Mouse (Mus musculus) cortical plate, adult 2 months (tissue): ENCODE measurements around the gene Angptl7. TPM values are rescaled to one million over a fixed set of nuclear protein-coding genes. Genes with fewer than 3 reads are reported as not detected.

ENCODE experiments used
- H3K27ac ChIP-seq: fragments of 200-500 bp; 2 replicates; pipeline ENCODE4 v1.5.1; 2012; ENCODE audit warnings: low read length, control low read depth, inconsistent platforms; ENCODE audit not compliant: insufficient read depth
- H3K4me1 ChIP-seq: fragments of 200-500 bp; 2 replicates; pipeline ENCODE4 v1.6.1; 2011; ENCODE audit warnings: low read length; ENCODE audit not compliant: control insufficient read depth, insufficient read depth
- H3K4me3 ChIP-seq: fragments of 200-500 bp; 2 replicates; pipeline ENCODE4 v1.5.1; 2011; ENCODE audit warnings: mild to moderate bottlenecking, low read length, control low read depth; ENCODE audit not compliant: insufficient read depth
- CTCF ChIP-seq: fragments of 200-500 bp; IDR thresholded peaks from 2 replicates; pipeline ENCODE4 v1.5.1; 2011; ENCODE audit warnings: mild to moderate bottlenecking, control low read depth, low read length; ENCODE audit not compliant: insufficient read depth; ENCODE audit errors: extremely low read depth
- POLR2A ChIP-seq: fragments of 200-500 bp; IDR thresholded peaks from 2 replicates; pipeline ENCODE4 v1.6.1; 2011; ENCODE audit warnings: mild to moderate bottlenecking, low read length, control low read depth; ENCODE audit not compliant: insufficient read depth; ENCODE audit errors: extremely low read depth
- polyA plus RNA-seq: library from polyadenylated mRNA; depleted of rRNA; stranded (reverse); fragments of >200 nt; gene quantifications from 2 replicates; pipeline ENCODE4 v1.2.3, GENCODE M21; 2012; rRNA removed

The Angptl7 gene
- polyA plus RNA-seq, 1 experiment = 0.23 TPM

DNA sequence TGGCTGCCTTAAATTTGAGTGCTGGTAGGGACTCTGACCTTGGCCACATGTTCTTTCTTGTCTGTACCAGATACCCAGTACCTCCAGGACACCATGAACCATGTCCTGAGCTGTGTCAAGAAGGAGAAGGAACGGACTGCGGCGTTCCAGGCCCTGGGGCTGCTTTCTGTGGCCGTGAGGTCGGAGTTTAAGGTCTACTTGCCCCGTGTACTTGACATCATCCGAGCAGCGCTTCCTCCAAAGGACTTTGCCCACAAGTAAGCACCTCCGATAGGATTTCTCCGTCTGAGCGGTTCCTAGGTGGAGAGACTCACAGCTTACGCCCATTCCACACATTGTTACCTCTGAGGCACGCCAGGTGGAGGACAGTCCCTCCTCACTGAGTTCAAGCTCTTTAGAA is 37.5 kb downstream of the Angptl7 start:
- TF ChIP-seq CTCF (no peak), POLR2A (no peak)
- H3K27ac ChIP-seq = no peak overlapping the region
- H3K4me1 ChIP-seq = peaks cover 1% of the 10 kb centered on the region; the same call in 1 of the 2 replicates
- H3K4me3 ChIP-seq = no peak overlapping the region

- TF ChIP-seq POLR2A (no peak), CTCF (no peak)
Measured at GRCm38 (mm10) chr4:148461772-148462171, 38.5 kb downstream of the Angptl7 start.

GRCm38 (mm10) chr4:148460656-148461284 is 39.5 kb downstream of the Angptl7 start:
- Histone ChIP-seq H3K4me3 (no peak overlapping the region), H3K27ac (no peak overlapping the region), H3K4me1 (no peaks in the 10 kb centered on the region)
- TF ChIP-seq POLR2A (no peak), CTCF (no peak)

More at GRCm38 (mm10) chr4:148461772-148462171, 38.5 kb downstream of the Angptl7 start:
- Histone ChIP-seq H3K4me3 (no peak overlapping the region), H3K4me1 (peaks cover 1% of the 10 kb centered on the region; the same call in 1 of the 2 replicates), H3K27ac (no peak overlapping the region)

DNA sequence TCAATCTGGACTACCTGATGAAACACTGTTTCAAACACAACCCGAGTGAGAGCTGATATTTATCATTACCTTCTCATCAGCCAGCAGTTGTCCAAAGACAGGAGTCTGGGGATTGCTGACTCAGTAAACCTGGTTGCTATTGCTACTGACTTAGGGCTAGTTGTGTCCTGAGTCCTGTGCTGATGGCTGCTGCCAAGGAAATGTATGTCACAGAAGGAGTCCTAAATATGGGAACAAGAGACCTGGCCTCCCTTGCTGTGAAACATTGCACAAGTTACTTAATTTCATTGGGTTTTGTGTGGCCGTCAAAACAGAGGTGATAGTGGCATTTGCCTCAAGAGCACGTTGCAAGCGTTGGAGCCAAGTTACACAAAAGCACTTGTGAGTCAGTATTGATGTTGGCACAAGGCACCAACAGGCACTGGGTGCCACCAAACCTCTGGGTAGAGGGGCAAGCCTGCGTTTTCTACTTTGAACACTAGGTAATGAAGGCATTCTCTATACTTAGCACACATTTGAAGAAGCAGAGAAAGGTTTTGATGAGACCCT is 44.7 kb downstream of the Angptl7 start:
- Histone ChIP-seq H3K27ac (no peak overlapping the region), H3K4me3 (no peak overlapping the region), H3K4me1 (no peaks in the 10 kb centered on the region)
- TF ChIP-seq POLR2A (no peak), CTCF (no peak)

DNA sequence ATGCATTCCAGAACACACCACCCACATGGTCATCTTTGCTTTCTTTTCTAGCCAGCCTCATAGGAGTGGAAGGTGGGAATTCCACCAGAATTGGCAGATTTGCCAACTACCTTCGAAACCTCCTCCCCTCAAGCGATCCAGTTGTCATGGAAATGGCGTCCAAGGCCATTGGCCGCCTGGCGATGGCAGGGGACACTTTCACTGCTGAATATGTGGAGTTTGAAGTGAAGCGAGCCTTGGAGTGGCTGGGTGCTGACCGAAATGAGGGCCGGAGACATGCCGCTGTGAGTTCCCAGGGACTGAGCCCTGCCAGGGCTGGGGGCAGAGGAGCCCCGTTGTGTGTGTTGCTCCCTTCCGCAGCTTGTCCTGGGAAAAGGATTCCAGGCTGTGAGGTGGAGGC is 46.6 kb downstream of the Angptl7 start:
- Histone ChIP-seq H3K27ac (no peak overlapping the region), H3K4me3 (no peak overlapping the region), H3K4me1 (peaks cover 2% of the 10 kb centered on the region; the same call in 1 of the 2 replicates)
- TF ChIP-seq POLR2A = no peak

DNA sequence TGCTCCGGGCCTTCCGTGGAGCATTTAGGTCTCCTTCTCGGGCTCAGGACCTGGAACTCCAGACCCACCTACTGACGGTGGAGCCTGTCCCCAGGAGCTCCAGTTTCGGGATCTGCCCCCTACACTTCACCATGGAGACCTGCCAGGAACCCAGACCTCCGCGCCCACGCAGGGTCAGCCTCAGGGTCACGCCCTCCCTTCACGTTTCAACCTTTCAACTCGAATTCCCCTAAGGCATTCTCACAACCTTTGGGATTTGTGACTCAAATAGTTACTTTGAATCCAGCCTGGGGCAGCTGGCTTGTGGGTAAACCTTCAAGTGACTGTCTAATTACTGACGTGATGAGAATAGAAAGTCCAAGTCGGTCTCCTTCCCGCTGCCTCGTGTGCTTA is 51.4 kb downstream of the Angptl7 start:
- Histone ChIP-seq H3K4me1 (peaks cover 7% of the 10 kb centered on the region; the same call in 1 of the 2 replicates), H3K27ac (no peak overlapping the region), H3K4me3 (peak overlapping the region; percentile 77)
- TF ChIP-seq POLR2A = no peak
- no peak for TF ChIP-seq CTCF

DNA sequence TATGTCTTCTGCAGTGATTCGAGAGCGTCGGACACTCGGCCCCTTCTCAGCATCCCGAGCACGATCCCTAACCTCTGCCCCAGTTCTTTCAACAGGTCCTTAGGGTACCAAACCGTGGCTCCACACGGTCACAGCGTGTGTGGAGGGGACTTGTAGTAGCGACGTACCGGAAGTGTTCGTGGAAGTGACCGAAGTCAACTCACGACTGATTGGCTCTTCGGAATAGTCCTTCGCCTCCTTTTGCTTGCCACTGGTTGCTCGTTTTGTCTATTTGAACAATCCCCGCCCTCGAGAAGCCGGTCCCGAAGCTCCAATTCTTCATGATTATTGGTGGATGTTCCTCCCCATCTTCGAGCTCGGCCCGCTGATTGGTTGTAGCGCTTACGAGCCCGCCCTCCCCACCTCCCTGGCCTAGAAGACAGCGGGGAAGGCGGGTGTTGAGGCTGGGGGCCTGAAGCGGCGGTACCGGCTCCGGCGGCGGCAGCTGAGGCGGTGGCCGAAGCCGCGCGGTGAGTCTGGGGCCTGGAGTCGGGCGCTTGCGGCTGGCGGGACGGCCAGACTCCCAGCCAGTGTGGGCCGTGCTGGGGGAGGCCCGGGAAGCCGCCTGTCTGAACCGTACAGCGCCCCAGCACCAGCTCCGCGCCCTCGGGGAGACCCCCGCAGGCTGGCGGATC is 51.9 kb downstream of the Angptl7 start, which contains the start of gene Mtor:
TSS of gene Mtor (plus strand) at position 433 of the 674 bp plus-strand sequence.
- Histone ChIP-seq H3K27ac (no peak within 1 kb of the TSS), H3K4me3 (peak within 1 kb of the TSS; percentile 77), H3K4me1 (peaks cover 9% of the 10 kb centered on the region)
- no peak for TF ChIP-seq CTCF
- peak; percentile 75; the same call in 1 of the 2 replicates for TF ChIP-seq POLR2A

Other genes with a start within 250 kb of the Angptl7 start
- gene Disp3, start 212.5 kb downstream of the Angptl7 start, polyA plus RNA-seq = 19.6 and 20.1 TPM in 2 replicates
- gene Ubiad1, start 55.7 kb downstream of the Angptl7 start, polyA plus RNA-seq = 9.4 and 9.6 TPM in 2 replicates
- 30.7 and 30.9 TPM in 2 replicates for gene Mtor, start 51.8 kb downstream of the Angptl7 start, polyA plus RNA-seq
- 38.4 and 38.5 TPM in 2 replicates for gene Exosc10, start 58.0 kb upstream of the Angptl7 start, polyA plus RNA-seq
- 77.7 and 84.4 TPM in 2 replicates for gene Srm, start 91.0 kb upstream of the Angptl7 start, polyA plus RNA-seq
- 2.4 and 2.7 TPM in 2 replicates for gene Masp2, start 102.1 kb upstream of the Angptl7 start, polyA plus RNA-seq
- gene Tardbp, start 126.6 kb upstream of the Angptl7 start, polyA plus RNA-seq = 235 and 271 TPM in 2 replicates
- gene Gm572, start 142.9 kb upstream of the Angptl7 start, polyA plus RNA-seq = not detected in 2 replicates